Mouse (Mus musculus): Measurements from ENCODE around the gene Wfdc1.

DNA sequence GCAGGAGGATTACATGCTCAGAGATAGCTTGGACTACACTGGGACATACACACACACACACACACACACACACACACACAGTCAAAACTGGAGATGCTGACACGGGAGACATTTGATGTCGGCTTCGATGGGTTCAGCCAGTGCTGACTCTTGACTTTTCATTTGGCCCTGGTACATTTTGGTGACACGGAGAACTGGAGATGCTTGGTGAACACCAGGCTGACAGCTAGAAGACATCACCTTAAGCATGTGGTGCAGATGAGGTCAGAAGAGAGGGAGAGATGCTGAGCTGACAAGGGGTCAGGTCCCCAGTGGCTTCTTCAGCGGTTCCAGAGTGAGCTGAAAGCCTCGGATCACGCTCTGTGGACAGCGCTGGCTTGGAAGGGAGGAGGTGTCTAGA, 43.1 kb upstream of the Wfdc1 start:
- TF ChIP-seq CTCF (IDR thresholded peaks at IDR 0.05 in 2 of 3, conservative IDR thresholded peaks at IDR 0.05 in 1 of 3; ENCODE audit: control insufficient read depth in 1 of 3, insufficient read depth in 1 of 3, low read depth in 2 of 3, low read length in 3 of 3, poor library complexity in 1 of 3, severe bottlenecking in 1 of 3), result no peak
- no peak for TF ChIP-seq RAD21 (IDR thresholded peaks at IDR 0.05; ENCODE audit: low read depth, low read length)
- TF ChIP-seq SMC3 (IDR thresholded peaks at IDR 0.05; ENCODE audit: low read depth, low read length), result no peak
- no peak for TF ChIP-seq TAL1 (IDR thresholded peaks at IDR 0.05; ENCODE audit: low read length)
- no peak for TF ChIP-seq POLR2A (IDR thresholded peaks at IDR 0.05; ENCODE audit: control insufficient read depth in 1 of 2, insufficient read depth in 1 of 2, low read depth in 1 of 2, low read length in 2 of 2, poor library complexity in 1 of 2)
- TF ChIP-seq MAFK (IDR thresholded peaks at IDR 0.05; ENCODE audit: borderline replicate concordance, low read depth, low read length), result no peak
- TF ChIP-seq GABPA (IDR thresholded peaks at IDR 0.05; ENCODE audit: low read depth, low read length), result no peak
- no peak for TF ChIP-seq HCFC1 (IDR thresholded peaks at IDR 0.05; ENCODE audit: low read depth, low read length)
- TF ChIP-seq ZMIZ1 (IDR thresholded peaks at IDR 0.05; ENCODE audit: low read depth, low read length), result no peak

Data from MEL (cell line).